Mouse (Mus musculus): ENCODE measurements around the gene Anapc15-ps.

The Anapc15-ps gene

GRCm38 (mm10) chr10:95673351-95673750 lies at the start of gene Anapc15-ps:
Anapc15-ps (minus strand) TSS chr10:95673451.
- DNase-seq (ENCODE audit: low read depth, low spot score): no peak

- no peak for DNase-seq (ENCODE audit: low read depth, low spot score)
Measured at GRCm38 (mm10) chr10:95722203-95722611, 49.0 kb upstream of the Anapc15-ps start.

- no peak for DNase-seq (ENCODE audit: low read depth, low spot score)
Measured at GRCm38 (mm10) chr10:95720181-95720798, 47.0 kb upstream of the Anapc15-ps start.

- DNase-seq (ENCODE audit: low read depth, low spot score): no peak
Measured at GRCm38 (mm10) chr10:95719472-95719871, 46.2 kb upstream of the Anapc15-ps start.

- DNase-seq (ENCODE audit: low read depth, low spot score): no peak
Measured at GRCm38 (mm10) chr10:95718760-95719159, 45.5 kb upstream of the Anapc15-ps start.

GRCm38 (mm10) chr10:95717106-95717680 lies 43.9 kb upstream of the Anapc15-ps start:
- no peak for DNase-seq (ENCODE audit: low read depth, low spot score)

- no peak for DNase-seq (ENCODE audit: low read depth, low spot score)
Measured at GRCm38 (mm10) chr10:95715687-95716086, 42.4 kb upstream of the Anapc15-ps start.

- peak; percentile 32 for DNase-seq (ENCODE audit: low read depth, low spot score)
Measured at GRCm38 (mm10) chr10:95712221-95712620, 39.0 kb upstream of the Anapc15-ps start.

- DNase-seq (ENCODE audit: low read depth, low spot score): no peak
Measured at GRCm38 (mm10) chr10:95709903-95710660, 36.8 kb upstream of the Anapc15-ps start.

GRCm38 (mm10) chr10:95709143-95709880 lies 36.1 kb upstream of the Anapc15-ps start:
- DNase-seq (ENCODE audit: low read depth, low spot score): peak; percentile 54

GRCm38 (mm10) chr10:95708001-95708400 lies 34.8 kb upstream of the Anapc15-ps start:
- DNase-seq (ENCODE audit: low read depth, low spot score): no peak

GRCm38 (mm10) chr10:95706867-95707266 lies 33.6 kb upstream of the Anapc15-ps start:
- DNase-seq (ENCODE audit: low read depth, low spot score): no peak

- peak; percentile 64 for DNase-seq (ENCODE audit: low read depth, low spot score)
Measured at GRCm38 (mm10) chr10:95705747-95706146, 32.5 kb upstream of the Anapc15-ps start.

- DNase-seq (ENCODE audit: low read depth, low spot score): peak; percentile 75
Measured at GRCm38 (mm10) chr10:95704847-95705246, 31.6 kb upstream of the Anapc15-ps start.

- no peak for DNase-seq (ENCODE audit: low read depth, low spot score)
Measured at GRCm38 (mm10) chr10:95703730-95704129, 30.5 kb upstream of the Anapc15-ps start.

- DNase-seq (ENCODE audit: low read depth, low spot score): no peak
Measured at GRCm38 (mm10) chr10:95700422-95700821, 27.2 kb upstream of the Anapc15-ps start.

- no peak for DNase-seq (ENCODE audit: low read depth, low spot score)
Measured at GRCm38 (mm10) chr10:95698920-95699714, 25.9 kb upstream of the Anapc15-ps start.

- DNase-seq (ENCODE audit: low read depth, low spot score): no peak
Measured at GRCm38 (mm10) chr10:95696253-95696641, 23.0 kb upstream of the Anapc15-ps start.

- no peak for DNase-seq (ENCODE audit: low read depth, low spot score)
Measured at GRCm38 (mm10) chr10:95695603-95696252, 22.5 kb upstream of the Anapc15-ps start.

GRCm38 (mm10) chr10:95694559-95695251 lies 21.5 kb upstream of the Anapc15-ps start:
- no peak for DNase-seq (ENCODE audit: low read depth, low spot score)

Data from brain, adult 2 months (tissue).